Mouse (Mus musculus): ENCODE measurements around the gene Tcl1b1.

DNA sequence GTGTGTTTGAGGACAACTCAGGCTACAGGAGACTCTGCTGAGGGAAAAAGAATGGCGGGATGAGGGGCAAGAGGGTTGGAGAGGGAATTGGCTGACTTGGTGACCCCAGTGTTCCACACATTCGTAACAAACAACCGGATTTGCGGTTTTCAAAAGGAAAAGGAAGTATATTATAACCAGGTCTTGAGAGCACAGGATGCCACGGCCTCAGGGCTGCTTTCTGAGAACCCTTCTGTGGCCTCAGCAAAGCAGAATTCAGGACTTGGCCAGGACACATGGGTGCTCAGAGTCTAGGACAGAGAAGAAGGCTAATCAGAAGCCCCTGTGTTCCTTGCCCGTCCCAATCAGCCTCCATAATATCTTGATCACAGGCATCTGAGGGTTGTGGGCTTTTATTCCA is 648 bp upstream of the Tcl1b1 start:
- TF ChIP-seq CTCF (IDR thresholded peaks at IDR 0.05; ENCODE audit: borderline replicate concordance, insufficient read depth, low read length) (no peak), POLR2A (IDR thresholded peaks at IDR 0.05; ENCODE audit: low read depth, low read length) (no peak)
